Mouse (Mus musculus) mature B cell (primary cell): ENCODE data around the gene Cp.
"Not testable (repeated sequence)": the region's sequence is repeated elsewhere in the genome, so short reads cannot be mapped to it uniquely, and the experiment has no call there.

Source experiments
- in situ Hi-C: fragments of 300-500 bp; cut with MboI; formaldehyde crosslinking; loops from 2 replicates; pipeline ENCODE4 v1.14.3; 2019

Cp gene

DNA sequence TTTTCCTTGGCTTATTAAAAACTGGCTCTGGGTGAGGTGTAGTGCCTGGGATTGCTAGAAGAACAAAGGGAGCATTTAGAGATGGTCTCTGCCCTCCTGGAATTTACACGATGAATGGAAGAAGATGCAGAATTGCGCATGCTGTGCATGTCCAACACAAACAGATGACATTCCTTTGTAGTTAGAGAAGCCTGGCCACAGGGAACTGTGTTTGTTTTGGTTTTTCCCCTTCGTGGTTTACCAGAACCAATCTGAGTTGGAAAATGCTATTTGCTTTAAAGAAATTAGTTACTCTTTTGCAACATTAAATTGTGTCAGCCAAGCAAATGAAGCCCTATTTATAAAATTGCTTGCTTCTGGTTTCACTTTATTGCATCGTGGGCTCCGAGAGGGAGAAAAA is at the start of gene Cp:
Gene Cp (plus strand): TSS at position 170 of the 400 bp plus-strand sequence.
- in situ Hi-C loops: no loop called here

DNA sequence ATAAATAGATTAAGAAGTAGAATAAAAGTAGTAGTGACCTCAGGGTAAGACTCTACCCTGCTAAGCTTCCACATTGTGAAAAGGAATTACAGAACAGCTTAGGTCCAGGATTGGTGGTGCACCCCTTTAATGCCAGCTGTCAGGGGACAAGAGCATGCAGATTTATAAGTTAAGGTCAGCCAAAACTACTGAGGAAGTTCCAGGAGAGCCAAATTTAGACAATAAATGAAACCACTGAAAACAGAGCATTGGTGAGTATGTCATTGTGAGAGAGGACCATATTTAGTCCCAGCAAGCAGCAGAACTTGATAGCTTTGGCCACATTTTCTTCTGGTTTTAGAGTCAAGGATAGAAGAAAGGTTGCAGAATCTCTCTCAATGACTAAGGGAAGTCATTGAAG is 8.3 kb upstream of the Cp start:
- in situ Hi-C loops: no loop called here

DNA sequence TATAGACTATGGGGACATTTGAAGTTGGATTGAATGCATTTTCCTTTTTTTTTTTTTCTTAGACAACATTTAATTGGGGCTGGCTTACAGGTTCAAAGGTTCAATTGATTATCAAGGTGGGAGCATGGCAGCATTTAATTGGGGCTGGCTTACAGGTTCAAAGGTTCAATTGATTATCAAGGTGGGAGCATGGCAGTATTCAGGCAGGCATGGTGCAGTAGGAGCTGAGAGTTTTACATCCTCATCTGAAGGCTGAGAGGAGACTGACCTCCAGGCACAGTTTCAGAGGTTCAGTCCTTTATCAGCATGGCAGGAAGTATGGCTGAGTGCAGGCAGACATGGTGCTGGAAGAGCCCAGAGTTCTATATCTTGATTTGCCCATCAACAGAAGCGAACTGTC is 7.5 kb upstream of the Cp start:
- in situ Hi-C loops: not testable (repeated sequence)

DNA sequence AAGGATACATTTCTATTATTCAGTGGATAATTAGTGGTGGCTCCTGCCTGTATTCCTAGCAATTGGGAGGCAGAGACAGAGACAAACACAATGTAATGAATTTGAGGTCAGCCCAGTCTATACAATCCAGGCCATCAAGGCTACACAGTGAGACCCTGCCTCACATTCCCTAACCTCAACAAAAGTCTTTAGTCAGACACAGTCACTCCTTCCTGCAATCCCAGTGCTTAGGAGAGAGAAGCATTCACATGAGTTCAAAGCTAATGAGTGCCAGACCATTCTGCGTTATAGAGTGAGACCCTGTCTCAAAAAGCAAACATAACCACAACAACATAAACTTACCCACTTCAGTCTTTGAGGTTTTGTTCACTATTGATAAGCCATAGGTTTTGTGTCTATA is 3.4 kb upstream of the Cp start:
- in situ Hi-C loops: no loop called here

DNA sequence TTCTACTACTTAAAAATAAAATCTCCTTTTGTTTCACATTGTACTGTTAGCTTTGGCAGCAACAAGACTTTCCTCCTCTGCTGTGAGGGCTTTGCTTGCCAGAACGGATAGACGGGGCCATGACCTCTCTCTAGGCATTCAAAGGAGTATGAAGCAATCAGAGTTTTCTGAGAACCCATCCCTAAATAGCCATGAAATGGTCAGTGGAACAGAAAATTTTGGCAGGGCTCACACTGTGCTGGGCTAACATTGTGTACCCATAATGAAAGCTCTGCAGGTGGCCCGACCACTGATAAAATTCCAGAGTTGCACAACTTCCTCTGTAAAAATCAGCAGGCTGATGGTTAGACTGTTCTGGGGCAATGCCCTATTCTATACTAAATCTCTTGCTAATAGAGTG is 3.0 kb upstream of the Cp start:
- in situ Hi-C loops: no loop called here

DNA sequence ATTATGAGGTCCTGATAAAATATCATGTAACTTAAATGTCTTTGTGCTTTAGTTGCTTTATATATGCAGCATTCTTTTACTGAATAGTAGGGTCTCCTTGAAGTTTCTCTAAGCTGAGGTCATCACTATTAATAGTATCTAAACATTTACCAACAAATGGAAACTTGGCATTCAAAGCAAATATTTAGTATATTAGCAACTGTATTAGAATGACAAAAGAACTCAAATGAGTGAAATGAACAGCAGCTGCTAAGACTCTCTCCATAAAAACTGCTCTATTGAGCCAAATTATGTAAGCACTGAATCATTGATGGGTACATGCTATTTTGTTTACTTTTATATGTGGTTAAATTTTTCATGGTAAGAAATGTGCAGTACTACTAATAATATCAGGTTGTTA is 1.2 kb downstream of the Cp start:
- in situ Hi-C loops: no loop called here

DNA sequence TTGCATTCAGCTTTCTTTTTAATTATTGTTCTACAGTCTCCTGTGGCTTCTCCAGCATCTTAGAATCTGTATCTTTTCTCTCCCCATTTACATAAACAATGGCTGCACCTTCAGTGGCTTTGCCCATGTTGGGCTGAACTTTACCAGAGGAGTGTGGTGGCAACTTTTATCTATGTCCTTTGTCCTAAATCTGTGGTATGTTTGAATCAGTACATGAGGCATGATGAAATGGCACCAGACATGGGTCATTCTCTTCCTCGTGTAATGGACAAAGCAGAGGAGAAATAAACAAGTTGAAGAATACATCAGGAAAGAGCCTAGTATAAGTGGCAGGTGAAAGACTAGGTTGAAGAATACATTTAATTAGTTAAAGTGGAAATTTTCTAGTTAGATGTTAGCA is 2.1 kb downstream of the Cp start:
- in situ Hi-C loops: no loop called here

DNA sequence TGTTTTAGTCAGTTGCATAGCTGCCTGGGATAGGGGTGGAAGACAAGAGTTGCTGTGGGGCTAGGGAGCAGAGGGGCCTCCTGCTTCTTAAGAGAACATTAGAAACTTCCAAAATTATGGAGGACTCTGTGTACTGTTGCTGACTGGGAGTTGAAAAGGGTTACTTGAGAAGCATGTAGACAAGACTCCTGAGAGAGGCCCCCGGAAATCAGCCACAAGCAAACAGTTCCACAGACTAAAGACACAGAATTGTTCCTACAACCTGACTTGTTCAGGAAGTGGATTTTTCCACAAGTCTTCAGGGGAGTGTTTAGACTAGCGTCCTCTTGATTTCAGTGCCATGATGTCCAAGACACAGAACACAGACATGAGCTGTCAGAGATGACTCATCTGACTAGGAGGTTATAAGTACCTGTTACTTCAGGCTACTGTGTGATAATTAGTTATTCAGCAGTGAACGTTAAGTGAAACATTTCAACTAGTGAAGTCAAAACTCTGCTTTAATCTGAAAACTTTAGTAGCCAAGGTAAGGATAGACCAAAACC is 3.8 kb downstream of the Cp start:
- in situ Hi-C loops: no loop called here

DNA sequence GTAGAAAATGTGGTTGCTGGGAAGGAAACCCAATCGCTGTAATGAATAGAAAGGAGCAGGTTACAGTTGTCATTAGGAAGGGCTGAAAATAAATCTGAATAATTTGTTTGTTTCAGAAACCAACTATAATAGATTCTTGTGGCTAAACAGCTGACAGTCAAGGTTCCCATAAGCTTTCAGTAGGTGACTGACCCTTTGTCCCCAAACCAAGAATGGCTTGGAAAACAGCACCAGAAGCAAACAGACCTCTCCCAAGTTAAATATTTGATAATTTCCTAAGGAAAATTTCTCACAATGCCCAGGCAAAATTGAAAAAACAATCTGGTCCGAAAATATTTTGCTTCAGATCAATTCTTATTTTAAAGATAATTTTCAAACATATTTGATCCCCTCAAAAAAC is 4.5 kb downstream of the Cp start:
- in situ Hi-C loops: no loop called here

DNA sequence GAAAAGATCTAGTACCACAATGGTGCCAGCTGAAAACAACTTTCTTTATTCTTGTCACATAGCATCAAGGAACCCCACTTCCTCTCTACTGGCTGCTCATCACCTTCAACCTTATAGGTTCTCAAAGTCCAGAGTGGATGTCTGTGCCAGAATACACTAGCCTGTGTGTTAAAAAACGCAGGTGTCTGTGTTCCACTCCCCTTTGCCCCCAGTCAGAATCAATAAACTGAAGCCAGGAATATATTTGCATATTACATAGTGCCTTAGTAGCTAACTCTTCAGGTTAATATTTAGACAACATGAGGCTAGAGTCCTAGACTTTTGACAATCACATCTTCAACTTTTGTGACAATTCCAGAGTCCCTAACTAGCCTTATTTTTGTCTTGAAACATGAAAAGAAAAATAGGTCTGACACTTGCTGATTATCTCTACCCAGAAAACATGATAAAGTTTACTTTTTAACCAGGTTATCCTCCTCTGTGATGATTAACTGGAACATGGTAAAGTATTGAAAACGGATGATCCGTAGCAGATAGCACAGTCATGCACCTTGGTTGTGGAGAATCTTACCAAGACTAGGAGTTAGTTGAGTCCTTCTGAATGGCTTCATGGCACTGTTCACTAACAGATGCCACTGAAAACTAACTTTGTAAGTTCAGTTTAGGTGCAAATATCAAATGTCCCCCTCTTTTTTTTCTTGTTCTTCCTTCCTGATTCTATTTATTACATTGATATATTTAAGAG is 6.1 kb downstream of the Cp start:
- in situ Hi-C loops: no loop called here

DNA sequence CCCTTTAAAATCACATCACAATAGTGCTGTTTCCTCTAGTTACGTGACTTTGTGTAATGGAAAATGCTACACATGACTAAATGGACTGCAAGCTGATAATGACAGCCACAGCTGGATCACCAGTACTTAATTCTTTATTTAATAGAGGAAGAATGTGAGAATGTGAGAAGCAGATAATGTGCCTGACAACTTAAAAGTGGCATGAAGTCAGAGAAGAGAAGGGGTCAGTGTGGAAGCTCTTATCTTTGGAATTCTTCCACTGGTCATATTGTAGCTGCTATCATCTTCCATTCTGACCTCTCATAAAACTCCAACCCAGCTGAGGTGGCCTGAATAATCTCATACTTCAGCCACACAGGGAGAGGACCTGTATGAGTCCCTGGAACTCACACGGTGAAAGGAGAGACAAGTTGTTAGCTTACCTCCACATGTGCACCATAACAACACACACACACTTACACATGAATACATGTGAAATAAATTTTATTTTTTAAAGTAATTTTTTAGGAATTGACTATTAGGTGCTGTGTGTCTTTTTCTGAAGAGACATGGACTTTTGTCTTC is 7.9 kb downstream of the Cp start:
- in situ Hi-C loops: no loop called here

DNA sequence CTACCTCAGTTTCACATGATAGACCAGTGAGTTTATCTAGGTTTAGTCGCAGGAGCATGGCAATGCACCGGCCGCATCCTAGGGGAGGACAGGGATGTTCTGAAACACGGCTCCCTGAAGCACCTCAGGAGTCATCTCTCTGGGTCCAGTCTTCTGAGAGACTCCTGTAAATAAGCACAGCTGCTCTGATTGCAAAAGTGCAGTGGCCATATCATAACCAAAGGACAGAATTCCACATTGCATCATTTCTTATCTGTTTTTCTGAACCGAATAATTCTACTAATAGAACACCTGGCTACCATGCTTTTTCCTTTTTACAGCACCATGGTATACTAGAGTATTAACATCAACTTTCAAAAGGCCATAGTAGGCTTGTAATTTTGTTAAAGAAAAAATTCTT is 8.4 kb downstream of the Cp start:
- in situ Hi-C loops: no loop called here

DNA sequence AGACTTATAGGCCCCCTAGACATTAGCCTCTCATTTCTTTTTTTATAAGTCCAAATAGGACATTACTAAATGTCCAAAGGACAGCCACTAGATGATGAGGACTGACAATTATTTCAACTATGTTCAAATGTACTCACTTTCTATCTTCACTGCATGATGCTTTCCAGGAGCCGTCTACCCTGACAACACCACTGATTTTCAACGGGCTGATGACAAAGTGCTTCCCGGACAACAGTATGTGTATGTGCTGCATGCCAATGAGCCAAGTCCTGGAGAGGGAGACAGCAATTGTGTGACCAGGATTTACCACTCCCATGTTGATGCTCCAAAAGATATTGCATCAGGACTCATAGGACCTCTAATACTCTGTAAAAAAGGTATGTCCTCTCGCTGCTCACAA is 9.2 kb downstream of the Cp start:
- in situ Hi-C loops: no loop called here

DNA sequence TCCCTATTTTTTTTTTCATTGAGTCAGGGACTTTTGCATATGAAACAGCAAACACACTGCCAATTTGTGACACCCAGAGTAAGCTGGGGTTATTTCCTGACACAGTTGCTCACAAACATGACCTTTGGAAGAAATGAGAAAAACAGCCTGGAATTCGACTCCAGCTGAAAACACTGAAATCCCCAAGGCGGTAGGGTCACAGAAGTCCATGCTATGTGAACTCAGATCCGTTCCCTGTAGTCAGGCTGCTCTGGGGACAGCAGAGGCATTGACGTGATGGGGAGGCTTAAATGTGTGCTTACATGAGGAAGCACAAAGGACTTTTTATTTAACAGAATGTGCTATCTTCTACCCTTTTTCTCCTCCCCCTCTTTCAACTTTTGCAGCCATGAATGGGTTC is 21.6 kb downstream of the Cp start:
- in situ Hi-C loops: no loop called here

DNA sequence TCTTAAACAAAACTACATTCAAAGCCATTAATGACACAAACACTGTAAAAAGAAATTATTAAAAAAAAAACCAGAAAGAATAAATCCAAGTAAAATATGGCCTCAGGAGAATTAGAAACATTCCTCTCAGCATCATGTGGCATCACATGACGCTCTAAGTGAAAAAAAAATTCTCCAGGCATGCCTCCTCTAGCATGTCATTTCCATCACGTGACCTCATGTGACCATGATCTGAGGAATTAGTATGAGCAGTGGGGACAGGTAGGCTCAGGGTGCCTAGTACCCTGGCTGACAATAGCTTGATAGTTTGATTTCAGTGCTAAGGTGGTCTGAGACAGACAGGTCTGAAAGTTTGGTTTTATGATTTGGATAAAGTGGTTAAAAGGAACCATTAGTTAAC is 24.3 kb downstream of the Cp start:
- in situ Hi-C loops: no loop called here

DNA sequence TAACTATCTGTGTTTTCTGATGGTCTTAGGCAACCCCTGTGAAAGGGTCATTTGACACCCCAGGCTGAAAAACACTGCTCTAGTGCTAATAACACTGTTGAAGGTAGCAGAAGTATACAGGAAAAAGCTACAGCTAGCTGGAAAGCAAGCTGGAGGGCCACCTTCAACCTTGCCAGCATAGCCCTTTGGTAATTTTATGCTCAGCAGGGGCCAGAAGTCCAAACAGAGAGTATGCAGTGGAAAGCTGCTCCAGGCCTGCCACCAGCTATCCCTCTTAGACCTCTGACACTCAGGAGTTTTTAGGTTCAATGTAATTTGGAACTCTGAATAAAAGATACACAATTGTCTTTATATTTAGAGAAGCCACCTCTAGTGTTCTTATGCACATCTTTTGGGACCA is 26.0 kb downstream of the Cp start:
- in situ Hi-C loops: no loop called here

DNA sequence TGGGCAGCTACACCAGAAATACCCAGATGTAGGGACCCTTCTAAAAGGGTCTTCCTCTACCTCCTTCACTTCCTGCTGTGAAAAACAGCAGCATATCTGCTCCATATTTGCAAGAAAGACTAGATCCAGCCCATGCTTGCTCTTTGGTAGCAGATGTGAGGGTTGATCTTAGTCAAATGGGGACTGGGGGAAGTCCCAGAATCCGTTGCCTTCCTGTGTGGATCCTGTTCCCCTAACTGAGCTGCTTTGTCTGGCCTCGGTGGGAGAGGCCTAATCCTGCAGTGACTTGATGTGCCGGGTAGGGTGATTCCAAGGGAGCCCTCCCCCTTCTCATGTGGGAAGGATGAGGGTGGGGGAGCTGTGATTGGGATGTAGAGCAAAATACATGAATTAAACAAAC is 29.3 kb downstream of the Cp start:
- in situ Hi-C loops: no loop called here

DNA sequence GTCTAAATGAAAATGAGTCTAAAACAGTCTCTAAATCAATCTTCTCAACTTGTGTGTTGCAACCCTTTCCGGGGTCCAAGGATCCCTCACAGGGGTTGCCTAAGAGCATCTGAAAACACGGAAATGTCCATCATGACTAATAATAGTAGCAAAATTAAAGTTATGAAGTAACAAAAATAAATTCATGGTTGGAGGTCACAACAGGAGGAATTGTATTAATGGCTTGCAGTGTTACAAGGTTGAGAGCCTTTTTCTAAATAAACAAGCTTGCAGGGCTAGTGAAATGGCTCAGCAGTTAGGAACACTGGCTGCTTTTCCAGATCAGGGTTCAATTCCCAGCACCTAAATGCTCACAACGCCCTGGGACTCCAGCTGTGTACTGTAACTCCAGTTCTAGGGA is 33.2 kb downstream of the Cp start:
- in situ Hi-C loops: no loop called here

DNA sequence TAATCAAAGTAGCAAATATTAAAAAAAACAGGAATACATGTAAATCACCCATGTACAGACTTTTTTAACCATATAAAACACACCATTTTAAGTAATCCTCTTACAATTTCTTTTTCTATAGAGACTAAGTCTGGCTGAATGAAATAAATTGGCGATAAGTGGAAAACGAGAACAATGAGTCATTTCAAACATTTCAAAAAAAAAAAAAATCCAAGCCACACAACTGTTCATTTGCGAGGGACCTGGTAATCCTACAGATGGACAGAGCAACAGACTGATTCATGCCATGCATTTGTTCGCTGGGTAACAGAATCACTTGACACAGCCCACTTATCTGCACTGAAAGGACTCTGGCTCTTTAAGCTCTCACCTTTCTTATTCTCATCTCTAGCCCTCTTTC is 35.5 kb downstream of the Cp start:
- in situ Hi-C loops: no loop called here

DNA sequence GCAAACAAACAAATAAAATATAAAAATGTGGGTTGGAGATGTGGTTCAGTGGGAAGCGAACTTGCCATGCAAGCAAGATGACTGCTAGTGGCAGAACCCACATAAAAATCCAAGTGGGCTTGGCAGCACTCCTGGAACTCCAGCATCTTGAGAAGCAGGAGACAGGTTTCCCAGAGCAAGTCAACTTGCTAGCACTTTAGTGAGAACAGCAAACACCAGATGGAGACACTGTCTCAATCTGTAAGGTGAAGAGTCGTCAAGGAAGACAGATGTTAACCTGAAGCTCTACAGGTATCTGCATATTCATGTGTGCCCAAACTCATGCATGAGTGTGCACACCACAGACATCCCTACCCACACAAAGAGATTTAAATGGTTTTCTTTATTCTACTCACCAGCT is 42.7 kb downstream of the Cp start:
- in situ Hi-C loops: no loop called here

DNA sequence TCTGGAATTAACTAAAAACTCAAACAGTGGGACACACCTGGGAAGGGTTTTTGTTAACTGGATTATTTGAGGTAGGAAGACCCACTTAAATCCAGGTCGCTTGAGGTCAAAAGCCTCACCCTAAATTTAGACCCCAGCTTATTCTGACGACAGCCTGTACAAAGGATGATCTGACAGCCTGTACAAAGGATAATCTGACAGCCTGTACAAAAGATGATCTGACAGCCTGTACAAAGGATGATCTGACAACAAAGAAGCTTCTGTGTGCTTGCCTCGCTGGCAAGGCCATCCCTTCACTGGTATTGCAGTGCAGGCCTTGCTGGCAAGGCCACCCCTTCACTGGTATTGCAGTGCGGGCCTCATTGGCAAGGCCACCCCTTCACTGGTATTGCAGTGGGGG is 44.0 kb downstream of the Cp start:
- in situ Hi-C loops: no loop called here

DNA sequence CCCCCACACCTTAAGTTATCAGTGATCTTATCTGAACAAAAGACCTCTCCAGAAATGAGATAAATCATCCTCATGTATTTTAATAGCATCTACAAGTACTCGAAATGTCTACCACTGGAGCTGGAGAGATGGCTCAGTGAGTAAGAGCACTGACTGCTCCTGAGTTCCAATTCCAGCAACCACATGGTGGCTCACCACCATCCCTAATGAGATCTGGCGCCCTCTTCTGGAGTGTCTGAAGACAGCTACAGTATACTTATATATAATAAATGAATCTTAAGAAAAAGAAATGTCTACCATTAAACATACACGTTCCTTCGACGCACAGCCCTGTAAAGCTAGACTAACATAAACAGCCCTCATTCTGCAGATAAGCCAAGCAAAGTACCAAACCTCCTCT is 45.9 kb downstream of the Cp start:
- in situ Hi-C loops: no loop called here

DNA sequence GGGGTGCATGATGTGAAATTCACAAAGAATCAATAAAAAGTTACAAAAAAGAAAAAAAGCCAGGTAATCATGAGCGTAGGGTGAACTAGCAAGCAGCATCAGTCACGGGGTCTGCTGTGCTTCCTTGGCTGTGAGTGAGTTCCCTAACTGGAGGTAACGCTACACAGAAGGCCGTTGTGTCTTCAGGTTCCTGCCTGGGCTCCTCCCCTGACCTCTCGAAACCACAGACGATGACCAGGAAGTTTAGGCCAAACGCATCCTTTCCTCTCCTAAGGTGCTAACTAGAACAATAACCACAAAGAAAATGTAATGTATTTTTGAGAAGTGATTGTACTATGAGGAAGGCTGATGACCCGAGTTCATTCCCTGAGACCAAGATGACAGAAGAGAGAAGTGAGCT is 47.6 kb downstream of the Cp start:
- in situ Hi-C loops: no loop called here

DNA sequence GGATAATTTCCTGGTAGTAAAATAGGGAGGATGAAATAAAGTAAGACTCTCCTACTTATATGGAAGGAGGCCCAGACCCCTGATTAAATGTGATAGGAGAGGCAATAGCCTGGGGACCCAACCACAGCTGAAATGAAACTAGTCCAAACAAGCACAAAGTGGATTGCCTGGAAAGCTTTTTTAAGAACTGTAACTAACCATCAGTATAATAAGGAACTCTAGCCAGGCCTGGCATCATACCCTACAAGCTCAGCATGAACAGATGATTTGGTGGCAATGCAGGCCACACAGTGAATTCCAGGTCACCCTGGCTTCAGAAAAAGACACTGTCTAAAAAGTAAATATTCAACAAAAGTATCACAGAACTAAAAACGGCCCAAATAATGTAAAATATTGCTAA is 48.8 kb downstream of the Cp start:
- in situ Hi-C loops: no loop called here
